Mouse (Mus musculus): Measurements from ENCODE around the gene Rnf126.
"Not testable (repeated sequence)": the region's sequence is repeated elsewhere in the genome, so short reads cannot be mapped to it uniquely, and the experiment has no call there.

The Rnf126 gene

GRCm38 (mm10) chr10:79766001-79766507 is 698 bp downstream of the Rnf126 start:
- no peak for DNase-seq (ENCODE audit: low spot score)

GRCm38 (mm10) chr10:79765228-79765745 is 1.5 kb downstream of the Rnf126 start:
- DNase-seq (ENCODE audit: low spot score): no peak

GRCm38 (mm10) chr10:79764234-79764633 is 2.5 kb downstream of the Rnf126 start:
- no peak for DNase-seq (ENCODE audit: low spot score)

- DNase-seq (ENCODE audit: low spot score): no peak
Measured at GRCm38 (mm10) chr10:79762875-79763274, 3.9 kb downstream of the Rnf126 start.

GRCm38 (mm10) chr10:79760603-79761143 is 6.1 kb downstream of the Rnf126 start:
- no peak for DNase-seq (ENCODE audit: low spot score)

GRCm38 (mm10) chr10:79759675-79760074 is 7.1 kb downstream of the Rnf126 start:
- DNase-seq (ENCODE audit: low spot score): not testable (repeated sequence)

GRCm38 (mm10) chr10:79756660-79757059 is 10.1 kb downstream of the Rnf126 start:
- DNase-seq (ENCODE audit: low spot score): no peak

- no peak for DNase-seq (ENCODE audit: low spot score)
Measured at GRCm38 (mm10) chr10:79755854-79756253, 10.9 kb downstream of the Rnf126 start.

GRCm38 (mm10) chr10:79754856-79755516 is 11.8 kb downstream of the Rnf126 start, which contains the start of gene Fgf22:
TSS of gene Fgf22 (plus strand) at chr10:79755076.
- peak; percentile 78 for DNase-seq (ENCODE audit: low spot score)

- no peak for DNase-seq (ENCODE audit: low spot score)
Measured at GRCm38 (mm10) chr10:79748496-79748895, 18.3 kb downstream of the Rnf126 start.

- DNase-seq (ENCODE audit: low spot score): no peak
Measured at GRCm38 (mm10) chr10:79746774-79747151, 20.0 kb downstream of the Rnf126 start.

GRCm38 (mm10) chr10:79745898-79746773 is 20.6 kb downstream of the Rnf126 start, which contains the start of gene Polrmt:
TSS of gene Polrmt (minus strand) at chr10:79746581.
- peak; percentile 98 for DNase-seq (ENCODE audit: low spot score)

- no peak for DNase-seq (ENCODE audit: low spot score)
Measured at GRCm38 (mm10) chr10:79745411-79745810, 21.3 kb downstream of the Rnf126 start.

- no peak for DNase-seq (ENCODE audit: low spot score)
Measured at GRCm38 (mm10) chr10:79743650-79744365, 22.9 kb downstream of the Rnf126 start.

GRCm38 (mm10) chr10:79743161-79743560 is 23.6 kb downstream of the Rnf126 start:
- no peak for DNase-seq (ENCODE audit: low spot score)

GRCm38 (mm10) chr10:79740863-79741262 is 25.9 kb downstream of the Rnf126 start:
- no peak for DNase-seq (ENCODE audit: low spot score)

GRCm38 (mm10) chr10:79739234-79739633 is 27.5 kb downstream of the Rnf126 start:
- DNase-seq (ENCODE audit: low spot score): no peak

GRCm38 (mm10) chr10:79738259-79738658 is 28.5 kb downstream of the Rnf126 start:
- no peak for DNase-seq (ENCODE audit: low spot score)

- no peak for DNase-seq (ENCODE audit: low spot score)
Measured at GRCm38 (mm10) chr10:79736706-79737105, 30.0 kb downstream of the Rnf126 start.

GRCm38 (mm10) chr10:79735361-79735760 is 31.4 kb downstream of the Rnf126 start:
- no peak for DNase-seq (ENCODE audit: low spot score)

- no peak for DNase-seq (ENCODE audit: low spot score)
Measured at GRCm38 (mm10) chr10:79733847-79734246, 32.9 kb downstream of the Rnf126 start.

GRCm38 (mm10) chr10:79732500-79732899 is 34.3 kb downstream of the Rnf126 start:
- DNase-seq (ENCODE audit: low spot score): no peak

All from layer of hippocampus, adult 11-12 months (tissue).